Mouse (Mus musculus) liver, adult 10 weeks (tissue): ENCODE data around the gene Apobec3. TPM values are rescaled to one million over a fixed set of nuclear protein-coding genes. Genes with fewer than 3 reads are reported as not detected.

Experiments
- polyA plus RNA-seq: library from polyadenylated mRNA; stranded (reverse); fragments of 350-450 nt; fragmentation: Illumina TruSeq; extraction: RNeasy Lipid Tissue Mini Kit (QIAGEN cat#74804); gene quantifications from one replicate; pipeline ENCODE4 v1.2.3, GENCODE M21; 2014; ENCODE audit warnings: low read depth, low replicate concordance

Gene Apobec3
- 1.8 TPM for polyA plus RNA-seq

GRCm38 (mm10) chr15:79891436-79892212 lies at the start of gene Apobec3:
Apobec3 (plus strand) TSS chr15:79891659.

Other genes starting within 250 kb of the Apobec3 start
- 0.82 TPM for gene Fam227a, start 232.7 kb upstream of the Apobec3 start, polyA plus RNA-seq
- 1.2 TPM for gene Cby1, start 232.5 kb upstream of the Apobec3 start, polyA plus RNA-seq
- gene Tomm22, start 220.8 kb upstream of the Apobec3 start, polyA plus RNA-seq, result 134 TPM
- 13.7 TPM for gene Josd1, start 203.7 kb upstream of the Apobec3 start, polyA plus RNA-seq
- 1.3 TPM for gene Gtpbp1, start 200.8 kb upstream of the Apobec3 start, polyA plus RNA-seq
- 5.8 TPM for gene Sun2, start 149.1 kb upstream of the Apobec3 start, polyA plus RNA-seq
- 0.90 TPM for gene Dnal4, start 113.8 kb upstream of the Apobec3 start, polyA plus RNA-seq
- not detected for gene Nptxr, start 86.9 kb upstream of the Apobec3 start, polyA plus RNA-seq
- not detected for gene Npcd, start 57.4 kb upstream of the Apobec3 start, polyA plus RNA-seq
- gene Cbx6, start 57.0 kb upstream of the Apobec3 start, polyA plus RNA-seq, result 0.53 TPM
- gene Cbx7, start 79.5 kb downstream of the Apobec3 start, polyA plus RNA-seq, result 0.98 TPM
- not detected for gene Pdgfb, start 123.3 kb downstream of the Apobec3 start, polyA plus RNA-seq
- gene Syngr1, start 199.7 kb downstream of the Apobec3 start, polyA plus RNA-seq, result 0.08 TPM
- 108 TPM for gene Rpl3, start 200.2 kb downstream of the Apobec3 start, polyA plus RNA-seq
- gene Tab1, start 241.5 kb downstream of the Apobec3 start, polyA plus RNA-seq, result 0.13 TPM